Mouse (Mus musculus): ENCODE measurements at regions not wholly inside any gene's neighbourhood (a gene's known extent, or its start where the extent isn't known, plus 50 kb on each side); places are given as distances from the start of the nearest gene placed in this dataset.
"Not testable (repeated sequence)": the region's sequence is repeated elsewhere in the genome, so short reads cannot be mapped to it uniquely, and the experiment has no call there.

DNA sequence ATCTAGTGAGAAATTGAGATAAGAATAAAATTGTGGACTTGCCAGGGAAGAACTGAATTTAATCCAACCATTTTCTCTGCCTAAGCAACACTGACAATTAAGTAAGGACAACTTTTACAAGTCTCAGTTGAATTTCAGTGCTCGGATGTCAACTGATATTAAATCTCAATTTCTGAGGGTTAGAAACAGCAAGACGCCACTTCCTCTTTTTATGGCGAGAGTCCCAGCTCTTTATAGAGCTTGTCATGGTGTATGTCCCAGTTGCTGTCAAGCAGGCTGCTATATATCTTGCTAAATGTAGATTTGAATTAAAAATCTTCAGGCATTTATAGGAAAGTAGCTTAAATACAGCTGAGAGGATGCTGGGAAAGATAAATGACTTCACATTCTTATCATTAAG, 697.8 kb upstream of the Got2 start:
- DNase-seq, result no peak

DNA sequence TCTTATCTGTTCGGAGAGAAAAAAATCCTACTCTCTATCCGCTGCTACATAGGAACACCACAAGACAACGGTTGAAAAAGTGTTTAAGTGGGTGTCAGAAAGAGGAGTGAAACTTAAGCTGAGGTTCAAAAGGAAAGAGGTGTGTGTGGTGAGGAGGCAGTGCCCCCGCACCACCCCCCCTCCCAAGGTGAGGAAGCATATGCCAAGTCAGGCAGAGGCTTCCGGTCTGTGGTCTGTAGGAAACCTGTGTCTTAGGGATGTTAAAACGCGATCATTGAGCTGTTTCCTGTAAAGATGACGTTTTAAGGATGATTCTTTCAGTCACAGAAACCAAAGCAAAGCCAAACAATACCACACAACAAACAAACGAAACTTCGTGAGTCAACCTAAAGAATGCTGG, 664.2 kb upstream of the Got2 start:
- no peak for DNase-seq

- DNase-seq, result peak; percentile 4
Measured at GRCm38 (mm10) chr8:96550408-96550807, 662.1 kb upstream of the Got2 start.

DNA sequence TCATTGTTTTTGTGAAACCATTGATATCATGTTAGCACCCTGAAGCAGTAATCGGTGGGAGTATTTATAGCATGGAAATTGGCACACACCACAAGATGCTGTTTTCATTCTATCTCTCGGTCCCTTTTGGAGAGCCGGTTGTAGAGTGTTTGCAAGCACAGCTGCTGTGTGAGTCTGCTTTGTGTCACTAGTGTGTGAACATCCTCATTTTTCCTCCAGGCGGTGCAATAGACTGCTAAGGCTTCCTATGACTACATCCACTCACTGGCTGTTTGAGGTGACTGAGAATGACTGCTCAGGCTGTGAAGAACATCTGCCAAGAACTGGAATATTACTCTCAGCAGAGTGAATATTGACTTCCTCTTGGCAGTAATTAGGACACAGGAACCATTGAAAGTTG, 660.3 kb upstream of the Got2 start:
- DNase-seq, result no peak

DNA sequence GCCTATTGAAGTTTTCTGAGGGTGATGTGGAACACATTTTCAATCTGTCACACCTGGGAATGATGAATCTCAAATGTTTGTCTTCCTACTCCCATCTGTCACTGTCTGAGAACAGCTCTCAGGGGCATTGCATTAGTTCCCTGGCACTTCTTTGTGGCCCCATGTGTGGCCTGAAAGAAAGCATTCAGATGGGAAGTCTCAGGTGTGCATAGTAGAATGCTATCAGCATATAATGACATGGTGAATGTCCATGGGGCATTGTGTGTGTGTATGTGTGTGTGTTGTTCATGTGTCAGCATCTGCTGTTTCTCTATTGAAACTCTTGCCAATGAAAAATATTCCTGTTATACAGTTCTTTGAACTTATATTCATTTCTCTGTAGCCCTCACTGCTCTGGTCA, 659.8 kb upstream of the Got2 start:
- no peak for DNase-seq

- no peak for DNase-seq
Measured at GRCm38 (mm10) chr8:96542215-96542614, 653.9 kb upstream of the Got2 start.

- no peak for DNase-seq
Measured at GRCm38 (mm10) chr8:96498854-96499253, 610.5 kb upstream of the Got2 start.

DNA sequence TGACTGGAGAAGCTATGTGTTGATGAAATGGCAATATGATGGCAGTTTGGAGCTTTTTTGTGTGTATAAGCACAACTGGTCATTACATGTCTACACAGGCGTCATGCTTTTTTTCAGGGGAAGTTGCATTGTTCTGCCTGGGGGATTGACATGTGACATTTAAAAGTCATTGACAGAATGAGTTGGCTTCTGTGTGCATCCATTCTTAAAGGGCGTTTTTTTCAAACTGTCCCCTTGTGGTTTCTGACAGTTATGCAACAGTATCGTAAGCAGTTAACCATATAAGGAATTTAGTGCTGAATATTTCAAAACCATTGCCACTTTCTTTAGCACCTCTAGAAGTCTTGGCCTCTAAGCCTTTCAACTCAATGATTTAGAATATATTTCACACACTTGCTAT, 607.1 kb upstream of the Got2 start:
- DNase-seq, result no peak

- no peak for DNase-seq
Measured at GRCm38 (mm10) chr8:96489804-96490203, 601.5 kb upstream of the Got2 start.

- DNase-seq, result no peak
Measured at GRCm38 (mm10) chr8:96488741-96489453, 600.5 kb upstream of the Got2 start.

DNA sequence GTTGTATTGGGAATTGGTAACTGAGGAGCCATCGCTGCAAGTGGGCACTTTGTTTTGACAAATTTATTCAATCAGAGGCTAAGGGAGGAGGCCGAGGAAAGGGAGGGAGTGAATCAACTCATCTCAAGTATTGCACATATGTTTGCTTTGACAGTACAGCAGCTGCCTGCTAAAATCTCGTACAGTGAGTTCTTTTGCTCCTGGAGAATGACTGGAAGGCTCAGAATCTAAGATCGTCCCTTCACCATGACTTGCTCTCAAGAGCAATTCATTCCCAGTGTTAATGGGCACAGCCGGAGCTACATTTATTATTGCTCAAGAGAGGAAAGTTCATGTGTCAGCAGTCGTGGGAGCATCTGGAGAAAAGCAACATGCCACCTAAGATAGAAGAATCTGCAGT, 567.6 kb upstream of the Got2 start:
- no peak for DNase-seq

DNA sequence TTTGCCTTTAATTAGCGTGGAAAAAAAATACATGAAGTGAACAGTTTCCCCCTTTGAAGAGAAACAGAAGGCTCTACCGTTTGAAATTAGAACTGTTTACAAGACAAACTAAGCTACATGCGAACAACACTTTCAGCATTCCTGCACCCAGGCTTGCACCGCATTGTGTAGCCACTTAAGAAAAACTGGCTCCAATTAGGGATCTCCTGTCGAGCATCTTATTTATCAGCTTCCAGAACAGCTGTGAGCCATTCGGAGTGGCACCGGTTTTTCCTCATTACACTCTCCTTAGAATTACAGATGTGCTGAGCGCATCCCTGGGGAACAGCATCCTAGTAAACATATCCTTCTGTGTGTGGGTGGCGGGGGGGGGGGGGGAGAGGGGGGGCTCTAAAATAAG, 567.0 kb upstream of the Got2 start:
- no peak for DNase-seq

DNA sequence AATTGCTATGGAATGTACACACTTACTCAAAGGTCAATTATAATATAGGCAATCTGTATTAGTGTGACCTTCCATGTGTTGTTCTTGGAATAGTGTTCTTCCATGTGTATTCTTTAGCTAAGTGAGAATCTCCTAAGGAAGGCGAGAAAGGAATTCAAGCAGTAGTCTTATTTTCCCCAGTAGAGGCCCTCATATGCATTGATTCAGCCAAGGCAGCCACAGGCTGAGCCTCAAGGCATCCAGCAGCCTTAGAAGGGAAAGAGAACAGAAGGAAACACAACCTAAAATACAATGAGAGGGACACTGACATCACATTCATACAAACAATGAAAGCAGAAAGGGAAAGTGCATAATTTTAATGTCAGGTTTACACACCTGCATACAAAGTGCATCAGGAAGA, 541.4 kb upstream of the Got2 start:
- no peak for DNase-seq

- peak; percentile 20 for DNase-seq
Measured at GRCm38 (mm10) chr8:96426900-96427299, 538.6 kb upstream of the Got2 start.

- DNase-seq, result no peak
Measured at GRCm38 (mm10) chr8:96409601-96410000, 521.3 kb upstream of the Got2 start.

- DNase-seq, result no peak
Measured at GRCm38 (mm10) chr8:96404549-96405145, 516.3 kb upstream of the Got2 start.

DNA sequence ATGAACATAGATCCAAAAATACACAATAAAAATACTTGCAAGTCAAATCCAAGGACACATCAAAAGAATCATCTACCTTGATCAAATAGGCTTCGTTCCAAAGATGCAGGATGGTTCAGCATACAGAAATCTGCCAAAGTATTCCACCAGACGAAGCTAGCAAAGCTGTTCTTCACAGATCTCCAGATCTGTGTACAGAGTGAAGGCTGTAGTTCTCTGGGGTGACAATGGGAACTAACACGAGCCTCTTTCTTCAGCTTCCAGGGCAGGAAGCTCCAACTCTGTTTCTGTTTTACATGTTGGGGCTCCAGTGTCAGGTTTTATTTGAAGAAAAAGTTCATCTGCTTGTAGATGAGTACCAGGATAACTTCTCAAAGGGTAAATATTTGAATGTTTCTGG, 515.3 kb upstream of the Got2 start:
- no peak for DNase-seq

- not testable (repeated sequence) for DNase-seq
Measured at GRCm38 (mm10) chr8:96399381-96399780, 511.0 kb upstream of the Got2 start.

DNA sequence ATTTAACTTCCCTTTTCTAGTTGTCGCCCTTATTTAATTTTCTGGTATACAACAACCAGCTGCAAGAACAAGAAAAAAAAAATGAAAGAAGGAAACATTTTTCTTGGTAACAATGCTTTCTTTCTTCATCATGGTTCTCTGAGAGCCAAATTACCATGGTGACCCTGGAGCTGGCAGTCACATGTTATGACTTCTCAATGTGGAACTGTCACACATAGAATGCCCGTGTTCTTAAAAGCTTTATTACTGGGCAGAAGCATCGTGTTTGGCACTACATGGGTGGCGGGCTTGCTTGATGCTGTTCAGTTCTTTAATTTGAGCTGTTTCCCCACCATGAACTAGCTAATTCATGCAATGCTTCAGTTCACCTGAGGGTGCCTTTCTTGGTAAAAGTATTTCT, 504.7 kb upstream of the Got2 start:
- DNase-seq, result no peak

DNA sequence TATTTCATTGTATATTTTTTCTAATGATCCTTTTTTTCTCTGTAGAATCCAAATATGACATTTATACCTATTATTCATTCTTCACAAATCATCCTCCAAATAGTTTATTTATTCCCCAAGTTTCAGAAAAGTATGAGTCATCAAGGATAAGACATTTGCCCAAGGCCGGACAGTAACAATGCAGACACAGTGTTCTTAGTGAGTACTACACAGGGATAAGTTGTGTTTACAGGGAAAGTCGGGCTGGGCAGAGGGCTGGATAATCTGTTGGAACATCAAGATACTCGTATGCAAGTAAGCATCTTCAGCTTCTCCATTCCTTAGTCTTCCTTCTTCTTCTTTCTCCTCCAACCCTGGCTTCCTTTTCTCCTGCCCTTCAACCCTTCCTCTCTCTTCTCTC, 500.9 kb upstream of the Got2 start:
- no peak for DNase-seq

DNA sequence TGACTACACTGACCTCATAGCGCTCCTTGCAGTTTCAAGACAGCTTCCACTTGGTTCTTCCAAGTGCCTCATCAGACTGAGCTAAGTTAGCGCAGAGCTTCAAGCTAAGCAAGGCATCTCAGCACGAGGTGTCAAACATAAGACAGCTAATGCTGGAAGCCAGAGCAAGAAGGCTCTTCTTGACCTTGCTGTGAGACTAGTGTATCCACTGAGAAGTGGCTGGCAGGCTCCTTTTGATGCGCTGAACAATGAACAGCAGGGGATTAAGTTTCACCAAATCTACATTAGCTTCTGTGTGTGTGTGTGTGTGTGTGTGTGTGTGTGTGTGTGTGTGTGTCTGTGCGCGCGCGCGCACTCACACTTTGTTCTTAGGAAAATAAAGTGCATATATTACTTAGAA, 482.2 kb upstream of the Got2 start:
- DNase-seq, result peak; percentile 16

DNA sequence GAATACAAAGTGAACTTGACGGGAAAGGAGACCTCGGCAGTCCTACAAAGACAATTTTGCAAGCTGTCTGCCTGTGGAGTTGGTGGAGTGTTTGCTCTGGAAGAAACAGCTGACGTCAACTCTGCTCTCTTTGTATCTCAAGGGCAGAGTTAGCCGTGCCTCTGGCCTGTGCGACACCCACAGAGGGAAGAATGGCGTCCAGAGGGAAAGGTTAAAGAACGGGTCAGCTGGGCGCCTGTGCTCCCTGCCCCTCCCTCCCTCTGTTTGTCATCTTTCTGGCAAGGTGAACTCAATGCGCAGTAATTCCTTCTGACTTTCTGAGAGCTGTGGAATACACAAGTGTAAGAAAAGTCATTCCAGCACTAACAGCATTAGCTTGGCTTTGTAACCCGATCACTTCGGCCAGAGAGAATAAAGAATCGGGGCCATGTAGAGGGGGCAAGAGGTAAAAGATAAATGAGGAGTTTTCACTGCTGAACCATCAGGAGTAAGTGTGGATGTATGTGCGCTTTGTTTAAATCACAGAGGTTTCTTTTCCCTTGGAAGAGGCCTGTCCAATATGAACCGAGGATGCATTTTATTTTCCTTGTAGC, 474.6 kb upstream of the Got2 start:
- DNase-seq, result peak; percentile 14

- DNase-seq, result no peak
Measured at GRCm38 (mm10) chr8:96350531-96351069, 462.3 kb upstream of the Got2 start.

DNA sequence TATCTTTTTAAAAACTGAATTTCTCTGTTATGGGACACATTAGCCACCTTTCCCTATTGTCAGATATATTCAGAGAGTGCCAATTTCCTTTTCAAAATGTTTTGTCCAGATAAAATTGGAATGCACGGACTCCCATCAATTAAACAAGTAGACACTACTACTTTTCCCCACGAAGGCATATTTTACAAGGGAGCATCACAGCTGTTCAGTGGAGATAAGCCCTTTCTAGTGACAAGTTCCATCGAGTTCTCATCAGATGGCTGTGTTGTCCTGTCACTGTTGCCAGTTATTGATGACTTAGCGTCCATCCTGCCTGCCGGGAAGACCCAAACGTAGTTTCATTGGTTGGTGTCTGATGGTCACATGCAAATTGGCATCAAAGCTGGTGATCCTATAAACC, 461.2 kb upstream of the Got2 start:
- no peak for DNase-seq
